Mouse (Mus musculus) ovary, postnatal 36 days (tissue): Measurements from ENCODE around the gene Mfap1a.
"Not testable (repeated sequence)": the region's sequence is repeated elsewhere in the genome, so short reads cannot be mapped to it uniquely, and the experiment has no call there.

Experiments
- DNase-seq: peaks from one replicate; pipeline ENCODE4 v3.0.0; 2022; ENCODE audit warnings: low spot score, mixed read lengths

The Mfap1a gene

DNA sequence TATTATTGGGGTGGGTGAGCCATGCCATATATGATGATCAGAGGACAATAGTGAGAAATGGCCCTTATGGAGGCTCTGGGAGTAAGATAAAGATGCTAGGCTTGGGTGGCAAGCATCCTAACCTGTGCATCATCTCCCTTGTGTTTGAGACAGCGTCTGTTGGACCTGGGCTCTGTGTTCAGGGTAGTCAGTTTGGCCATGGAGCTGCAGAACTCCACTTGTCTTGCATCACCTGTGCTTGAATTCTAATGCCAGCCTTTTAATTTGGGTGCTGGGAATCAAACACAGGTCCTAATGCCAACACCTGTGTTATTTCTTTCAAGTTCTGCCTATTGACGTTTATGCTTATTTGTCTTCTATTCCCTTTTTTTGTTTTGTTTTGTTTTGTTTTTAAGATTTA lies 31.2 kb downstream of the Mfap1a start:
- not testable (repeated sequence) for DNase-seq

DNA sequence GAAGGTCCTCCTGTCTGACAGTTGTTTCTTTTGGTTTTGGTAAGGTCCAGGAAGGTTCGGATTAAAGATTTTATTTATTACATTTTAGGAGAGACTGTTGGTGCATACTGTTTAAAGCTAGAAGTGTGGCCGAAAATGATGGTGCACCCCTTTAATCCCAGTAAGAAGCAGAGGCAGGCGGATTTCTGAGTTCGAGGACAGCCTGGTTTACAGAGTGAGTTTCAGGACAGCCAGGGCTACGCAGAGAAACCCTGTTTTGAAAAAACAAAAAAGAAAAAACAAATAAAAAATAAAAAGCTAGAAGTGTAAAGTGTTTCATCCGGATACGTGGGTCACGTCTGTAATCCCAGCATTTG lies 32.3 kb downstream of the Mfap1a start:
- no peak for DNase-seq

GRCm38 (mm10) chr2:121473301-121474179 lies 32.9 kb downstream of the Mfap1a start, which contains the start of gene Mfap1b:
Gene Mfap1b (minus strand): TSS chr2:121474067.
- DNase-seq, result peak; percentile 68

- not testable (repeated sequence) for DNase-seq
Measured at GRCm38 (mm10) chr2:121472783-121473182, 33.7 kb downstream of the Mfap1a start.

DNA sequence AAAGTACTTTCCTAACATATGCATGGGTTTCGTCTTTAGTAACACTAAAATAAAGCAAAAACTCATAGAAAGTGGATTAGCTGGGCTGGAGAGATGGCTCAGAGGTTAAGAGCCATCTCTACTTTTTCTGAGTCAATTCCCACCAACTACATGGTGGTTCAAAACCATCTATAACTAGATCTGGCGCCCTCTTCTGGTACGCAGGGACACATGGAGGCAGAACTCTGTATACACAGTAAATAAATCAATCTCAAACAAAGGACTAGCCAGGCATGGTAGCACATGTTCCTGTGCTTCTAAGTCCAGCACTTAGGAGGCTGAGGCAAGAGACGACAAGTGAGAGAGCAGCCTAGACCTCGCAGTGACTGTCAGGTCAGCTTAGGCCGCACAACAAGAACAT lies 37.5 kb downstream of the Mfap1a start:
- DNase-seq, result not testable (repeated sequence)

GRCm38 (mm10) chr2:121460071-121460470 lies 46.4 kb downstream of the Mfap1a start:
- DNase-seq, result no peak

GRCm38 (mm10) chr2:121456692-121457642 lies 49.5 kb downstream of the Mfap1a start, which contains the start of gene Serinc4:
Gene Serinc4 (minus strand): TSS chr2:121456781.
- DNase-seq, result peak; percentile 81

- no peak for DNase-seq
Measured at GRCm38 (mm10) chr2:121455534-121455933, 50.9 kb downstream of the Mfap1a start.

DNA sequence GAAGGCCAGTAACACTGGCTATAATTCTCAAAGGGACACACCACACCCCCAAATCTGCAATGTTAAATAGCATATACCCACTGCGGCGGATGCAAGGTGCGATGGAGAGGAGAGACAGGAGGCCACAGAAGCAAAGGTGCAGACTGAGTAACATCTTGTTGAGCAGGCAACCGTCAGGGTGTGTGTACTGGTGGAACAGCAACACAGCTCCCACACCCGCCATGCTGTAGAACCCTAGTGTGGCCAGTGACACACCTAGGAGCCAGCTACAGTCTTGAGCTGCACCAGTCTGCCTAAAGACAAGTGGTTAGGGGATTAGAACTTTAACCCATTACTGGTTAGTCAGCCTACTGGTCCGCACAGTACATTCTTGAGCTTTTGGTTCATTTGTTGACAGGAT lies 52.5 kb downstream of the Mfap1a start:
- DNase-seq, result no peak

GRCm38 (mm10) chr2:121452990-121453389 lies 53.5 kb downstream of the Mfap1a start, which contains the start of gene Hypk:
Gene Hypk (plus strand): TSS chr2:121453290.
- no peak for DNase-seq

DNA sequence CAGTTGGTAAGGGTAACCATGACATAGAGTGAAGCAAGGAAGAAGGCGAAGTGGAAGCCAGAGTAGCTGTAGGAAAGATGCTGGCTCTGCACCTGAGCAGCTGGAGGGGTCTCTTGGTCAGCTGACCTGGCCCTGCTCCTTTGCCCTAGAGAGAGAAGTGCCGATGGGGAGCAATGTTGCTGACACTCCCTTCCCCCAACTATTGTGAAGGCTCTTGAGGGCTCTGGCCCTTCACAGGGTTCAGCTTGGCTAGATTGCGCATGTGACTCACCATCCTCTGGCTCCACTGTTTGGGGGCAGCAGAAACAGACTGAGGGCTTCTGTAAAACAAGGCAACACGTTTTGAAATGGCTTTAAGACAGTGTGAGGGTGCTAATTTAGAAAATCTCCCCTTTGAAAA lies 54.1 kb downstream of the Mfap1a start:
- DNase-seq, result no peak

- no peak for DNase-seq
Measured at GRCm38 (mm10) chr2:121450093-121450492, 56.4 kb downstream of the Mfap1a start.

- no peak for DNase-seq
Measured at GRCm38 (mm10) chr2:121449545-121450011, 56.9 kb downstream of the Mfap1a start.

DNA sequence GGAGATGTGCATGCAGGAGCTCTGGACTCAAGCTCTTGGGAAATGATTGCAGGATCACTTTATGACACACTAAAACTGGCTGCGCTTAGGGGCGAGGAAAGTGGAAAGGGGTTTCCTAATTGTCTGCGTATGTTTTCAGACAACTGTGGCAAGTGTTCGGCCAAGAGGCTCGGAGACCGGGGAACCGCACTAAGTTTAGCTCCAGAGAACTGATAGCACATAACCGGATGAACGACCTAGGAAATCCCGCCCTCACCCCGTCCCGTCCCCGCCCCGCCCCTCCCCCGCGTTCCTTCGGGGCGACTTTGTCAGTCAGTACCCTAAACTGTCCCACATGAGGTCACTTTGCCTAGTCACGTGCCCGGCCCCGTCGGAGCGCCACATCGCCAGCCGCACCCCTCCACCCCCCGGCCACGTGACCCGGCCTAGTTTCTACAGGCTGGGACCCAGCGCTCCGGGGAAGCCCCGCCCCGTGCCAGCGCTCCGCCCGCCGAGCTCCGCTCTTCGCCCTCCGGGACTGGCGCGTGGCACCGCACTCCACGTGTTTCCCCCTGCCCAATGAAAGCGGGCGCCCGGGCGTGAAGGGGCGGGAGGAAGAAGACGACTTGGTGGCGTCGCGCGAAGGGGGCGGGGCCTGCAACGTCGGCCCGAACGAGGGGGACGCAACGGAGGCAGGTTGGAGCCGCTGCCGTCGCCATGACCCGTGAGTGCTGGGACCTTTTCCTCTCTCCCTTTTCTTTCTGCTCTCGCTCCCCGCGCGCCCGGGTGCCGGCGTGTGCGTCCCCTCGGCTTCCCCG lies 57.5 kb downstream of the Mfap1a start, which contains the start of gene Serf2:
Gene Serf2, plus strand, starts transcription at position 457 of the 797 bp plus-strand sequence.
- DNase-seq, result peak; percentile 100

DNA sequence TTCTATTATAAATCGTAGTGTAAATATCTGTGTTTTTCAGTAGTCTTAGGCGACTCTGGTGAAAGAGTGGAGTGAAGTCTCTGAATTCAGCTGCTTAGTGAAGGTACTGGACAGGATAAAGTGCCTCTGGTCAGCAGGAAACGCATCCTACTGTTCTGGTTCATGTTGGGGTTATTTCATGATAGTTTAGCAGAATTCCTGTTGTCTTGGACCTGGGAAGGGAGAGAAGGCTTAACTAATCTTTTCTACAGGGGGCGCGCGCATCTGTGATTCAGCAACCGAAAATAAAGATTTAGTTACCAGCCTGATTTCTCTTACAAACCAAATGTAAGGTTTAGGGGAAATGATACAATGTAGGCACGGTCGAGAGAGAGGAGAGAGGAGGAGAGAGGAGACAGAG lies 58.3 kb downstream of the Mfap1a start:
- peak; percentile 26 for DNase-seq

- no peak for DNase-seq
Measured at GRCm38 (mm10) chr2:121447006-121447405, 59.5 kb downstream of the Mfap1a start.

- DNase-seq, result no peak
Measured at GRCm38 (mm10) chr2:121446506-121446905, 60.0 kb downstream of the Mfap1a start.

DNA sequence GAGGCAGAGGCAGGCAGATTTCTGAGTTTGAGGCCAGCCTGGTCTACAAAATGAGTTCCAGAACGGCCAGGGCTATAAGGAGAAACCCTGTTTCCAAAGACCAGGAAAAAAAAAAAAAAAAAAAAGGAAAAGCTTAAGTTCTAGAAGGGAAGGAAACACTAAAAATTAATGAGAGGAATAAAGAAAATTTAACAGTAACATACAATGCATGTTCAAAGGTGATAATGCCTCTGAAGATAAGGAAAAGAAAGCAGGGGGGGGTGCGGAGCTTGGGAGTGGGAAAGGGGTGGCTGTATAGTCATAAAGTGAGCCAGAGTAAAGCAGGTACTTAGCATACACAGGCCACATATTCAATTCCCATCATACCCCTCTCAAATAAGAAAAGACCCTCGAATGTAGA lies 61.3 kb downstream of the Mfap1a start:
- DNase-seq, result no peak

GRCm38 (mm10) chr2:121444178-121444577 lies 62.3 kb downstream of the Mfap1a start, which contains the start of gene Ell3:
Gene Ell3 (minus strand): TSS chr2:121444278.
- no peak for DNase-seq

- DNase-seq, result no peak
Measured at GRCm38 (mm10) chr2:121443068-121443349, 63.5 kb downstream of the Mfap1a start.

GRCm38 (mm10) chr2:121442259-121443067 lies 64.0 kb downstream of the Mfap1a start:
- peak; percentile 64 for DNase-seq
